Mouse (Mus musculus): ENCODE measurements around the gene Gm28035.

GRCm38 (mm10) chr2:30287027-30287373 is 46.6 kb downstream of the Gm28035 start:
- no peak for TF ChIP-seq CTCF (IDR thresholded peaks at IDR 0.05)
- no peak for TF ChIP-seq POLR2A (IDR thresholded peaks at IDR 0.05; ENCODE audit: insufficient read depth, low read depth, low read length)
